Mouse (Mus musculus) spleen, adult 12 weeks (tissue): ENCODE results near the gene Olfr298.

Experiments used
- DNase-seq: peaks from one replicate; pipeline ENCODE4 v3.0.0; 2022; ENCODE audit warnings: low spot score

Olfr298 gene

GRCm38 (mm10) chr7:86492384-86492783 lies at the start of gene Olfr298:
Olfr298 (minus strand) TSS chr7:86492484.
- DNase-seq: no peak

- no peak for DNase-seq
Observed at GRCm38 (mm10) chr7:86519668-86520067, 27.4 kb upstream of the Olfr298 start, which contains the start of gene Olfr297. Olfr297 (plus strand) TSS chr7:86519968.

GRCm38 (mm10) chr7:86459621-86460020 lies 32.7 kb downstream of the Olfr298 start, which contains the start of gene Olfr299:
Olfr299 (plus strand) TSS chr7:86459921.
- no peak for DNase-seq
